Comparison of ENCODE assay signal across 8 mouse cellular contexts in the genomic region with DNA sequence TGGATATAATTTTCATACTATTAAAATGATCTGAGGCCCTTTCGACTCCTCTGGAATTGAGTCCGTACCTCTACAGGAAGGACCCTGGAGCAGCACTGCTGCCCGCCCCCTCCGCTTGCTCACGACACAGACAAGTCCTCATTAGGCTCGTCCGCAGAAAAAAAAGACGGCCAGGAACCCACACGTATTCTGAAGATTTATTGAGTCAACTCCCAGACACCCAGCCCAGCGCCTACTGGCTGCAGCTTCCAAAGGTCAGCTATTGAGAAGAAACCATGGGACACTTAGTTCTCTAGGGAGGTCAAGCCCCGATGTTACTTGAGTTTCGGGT. TPM values are rescaled to one million over a fixed set of nuclear protein-coding genes. Genes with fewer than 3 reads are reported as not detected.
DNase-seq lines count a peak whose midpoint lies in the region; ATAC-seq and TF ChIP-seq lines count a peak whose summit lies in the region.

No protein-coding gene starts in this region.

- H3K27ac ChIP-seq in lung, embryonic 14.5 days (ENCODE audit: low read depth), result 0 out of 2 replicates have a peak overlapping the region, but pooled peaks have one; percentile 88
- no peak overlapping the region for H3K27ac ChIP-seq in embryonic fibroblast, embryonic 13.5 days (ENCODE audit: insufficient read depth, low read length)
- 0 out of 2 replicates have a peak overlapping the region, but pooled peaks have one; percentile 25 for H3K27ac ChIP-seq in limb, embryonic 12.5 days

- no peak for DNase-seq in lung, embryonic 14.5 days
- no peak for DNase-seq in lung, adult 18-20 months
- no peak for DNase-seq in cerebellum, postnatal 25 days
- no peak for DNase-seq in gastrocnemius, postnatal 14 days
- DNase-seq in adrenal gland, postnatal 36 days, result no peak

- WGBS in lung, embryonic 14.5 days, result under 1% methylated on average over 12 of the region's 12 CpGs
- 1% methylated on average over 12 of the region's 12 CpGs for WGBS in limb, embryonic 12.5 days

- peak overlapping the region; percentile 58; the same call in 1 of the 2 replicates for H3K9ac ChIP-seq in lung, embryonic 14.5 days
- H3K9ac ChIP-seq in limb, embryonic 12.5 days (replicated peaks), result peak overlapping the region; percentile 45; the same call in 1 of the 2 replicates

- H3K9me3 ChIP-seq in lung, embryonic 14.5 days (ENCODE audit: low read depth, low read length), result no peaks in the 10 kb centered on the region
- H3K9me3 ChIP-seq in limb, embryonic 12.5 days, result no peaks in the 10 kb centered on the region

- no peak for TF ChIP-seq POLR2A in embryonic fibroblast, embryonic 13.5 days (IDR thresholded peaks at IDR 0.05; ENCODE audit: low read depth, low read length)

- no peaks in the 10 kb centered on the region for H3K4me1 ChIP-seq in lung, embryonic 14.5 days (ENCODE audit: insufficient read depth)
- no peaks in the 10 kb centered on the region for H3K4me1 ChIP-seq in embryonic fibroblast, embryonic 13.5 days (ENCODE audit: control insufficient read depth, insufficient read depth, low read length)
- H3K4me1 ChIP-seq in limb, embryonic 12.5 days (replicated peaks), result peaks cover 11% of the 10 kb centered on the region; the same call in 1 of the 2 replicates

- H3K27me3 ChIP-seq in lung, embryonic 14.5 days (ENCODE audit: insufficient read depth, low read length), result 0 out of 2 replicates have a peak, but pooled peaks cover 5% of the 10 kb centered on the region
- peaks cover 7% of the 10 kb centered on the region; the same call in 1 of the 2 replicates for H3K27me3 ChIP-seq in limb, embryonic 12.5 days

- 0 out of 2 replicates have a peak, but pooled peaks cover 3% of the 10 kb centered on the region for H3K36me3 ChIP-seq in lung, embryonic 14.5 days (ENCODE audit: insufficient read depth)
- H3K36me3 ChIP-seq in limb, embryonic 12.5 days, result peaks cover 20% of the 10 kb centered on the region

- peak overlapping the region; percentile 63 for H3K4me3 ChIP-seq in lung, embryonic 14.5 days (ENCODE audit: low read depth, low read length)
- H3K4me3 ChIP-seq in embryonic fibroblast, embryonic 13.5 days (ENCODE audit: insufficient read depth, low read length), result peak overlapping the region; percentile 80
- H3K4me3 ChIP-seq in limb, embryonic 12.5 days (replicated peaks), result peak overlapping the region; percentile 65

- ATAC-seq in lung, embryonic 14.5 days (ENCODE audit: insufficient read depth), result 0 out of 2 replicates have a peak, but pooled peaks have one; percentile 42
- peak; percentile 2; the same call in 1 of the 2 replicates for ATAC-seq in limb, embryonic 12.5 days (ENCODE audit: insufficient number of reproducible peaks, insufficient read depth, low FRiP score, low TSS enrichment, low read depth)
- ATAC-seq in neutrophil, adult 5-6 weeks (ENCODE audit: extremely low read depth, insufficient number of reproducible peaks, low FRiP score, poor library complexity, severe bottlenecking), result 0 out of 2 replicates have a peak, but pooled peaks have one; percentile 1

- intact Hi-C loops in gastrocnemius, postnatal 14 days (cut with DNase I; ENCODE audit: low total_unique reads), result no loop called here

- TF ChIP-seq CTCF in lung, embryonic 14.5 days (IDR thresholded peaks at IDR 0.05; ENCODE audit: low read depth), result no peak
- no peak for TF ChIP-seq CTCF in embryonic fibroblast, embryonic 13.5 days (IDR thresholded peaks at IDR 0.05; ENCODE audit: borderline replicate concordance, insufficient read depth, low read length)

- peak overlapping the region; percentile 93 for H3K4me2 ChIP-seq in lung, embryonic 14.5 days
- peak overlapping the region; percentile 86 for H3K4me2 ChIP-seq in limb, embryonic 12.5 days

RNA-seq across cellular contexts. Expression of gene Draxin, which starts 9.2 kb away (rescaled TPM):
- not detected in 2 replicates for polyA plus RNA-seq in lung, embryonic 14.5 days (2014; fragmentation: Nextera tagmentation; extraction: Ambion mirVana)
- polyA plus RNA-seq in embryonic fibroblast, embryonic 13.5 days (2011; ENCODE audit: insufficient read length, low read depth, missing spikeins), result 0.12 and 0.23 TPM in 2 replicates
- 1.8 and 1.9 TPM in 2 replicates for polyA plus RNA-seq in limb, embryonic 12.5 days (2016; fragmentation: Nextera tagmentation; extraction: Ambion mirVana)
- 0.93 and 1.4 TPM in 2 replicates for total RNA-seq in neutrophil, adult 5-6 weeks (2017)
- total RNA-seq in gastrocnemius, postnatal 14 days (2021), result under 1 TPM; 0.10 to 0.13 TPM
- under 1 TPM; 0.10 to 0.20 TPM for total RNA-seq in adrenal gland, postnatal 36 days (2021)

RNA-seq across cellular contexts. Expression of gene Mad2l2, which starts 9.5 kb away (rescaled TPM):
- polyA plus RNA-seq in lung, embryonic 14.5 days (2014; fragmentation: Nextera tagmentation; extraction: Ambion mirVana), result 60.2 and 61.1 TPM in 2 replicates
- 15.5 and 30.0 TPM in 2 replicates for polyA plus RNA-seq in embryonic fibroblast, embryonic 13.5 days (2011; ENCODE audit: insufficient read length, low read depth, missing spikeins)
- 104 and 107 TPM in 2 replicates for polyA plus RNA-seq in limb, embryonic 12.5 days (2016; fragmentation: Nextera tagmentation; extraction: Ambion mirVana)
- 8.7 and 12.2 TPM in 2 replicates for total RNA-seq in neutrophil, adult 5-6 weeks (2017)
- total RNA-seq in gastrocnemius, postnatal 14 days (2021), result 10 to 100 TPM; 11.5 to 12.9 TPM
- 10 to 100 TPM; 23.1 to 27.1 TPM for total RNA-seq in adrenal gland, postnatal 36 days (2021)

RNA-seq across cellular contexts. Expression of gene Fbxo6, which starts 12.2 kb away (rescaled TPM):
- polyA plus RNA-seq in lung, embryonic 14.5 days (2014; fragmentation: Nextera tagmentation; extraction: Ambion mirVana), result 10.8 and 12.3 TPM in 2 replicates
- polyA plus RNA-seq in embryonic fibroblast, embryonic 13.5 days (2011; ENCODE audit: insufficient read length, low read depth, missing spikeins), result 23.2 and 30.3 TPM in 2 replicates
- 11.8 and 11.9 TPM in 2 replicates for polyA plus RNA-seq in limb, embryonic 12.5 days (2016; fragmentation: Nextera tagmentation; extraction: Ambion mirVana)
- 10.2 and 11.3 TPM in 2 replicates for total RNA-seq in neutrophil, adult 5-6 weeks (2017)
- 10 to 100 TPM; 22.9 to 29.1 TPM for total RNA-seq in gastrocnemius, postnatal 14 days (2021)
- 10 to 100 TPM; 48.5 to 58.3 TPM for total RNA-seq in adrenal gland, postnatal 36 days (2021)

RNA-seq across cellular contexts. Expression of gene Fbxo44, which starts 20.6 kb away (rescaled TPM):
- polyA plus RNA-seq in lung, embryonic 14.5 days (2014; fragmentation: Nextera tagmentation; extraction: Ambion mirVana), result 9.3 and 11.0 TPM in 2 replicates
- 9.3 and 10.6 TPM in 2 replicates for polyA plus RNA-seq in embryonic fibroblast, embryonic 13.5 days (2011; ENCODE audit: insufficient read length, low read depth, missing spikeins)
- 17.5 and 18.7 TPM in 2 replicates for polyA plus RNA-seq in limb, embryonic 12.5 days (2016; fragmentation: Nextera tagmentation; extraction: Ambion mirVana)
- total RNA-seq in neutrophil, adult 5-6 weeks (2017), result 0.93 and 1.8 TPM in 2 replicates
- 1 to 10 TPM; 1.4 to 3.3 TPM for total RNA-seq in gastrocnemius, postnatal 14 days (2021)
- total RNA-seq in adrenal gland, postnatal 36 days (2021), result 10 to 100 TPM; 10.7 to 12.9 TPM

RNA-seq across cellular contexts. Expression of gene Fbxo2, which starts 20.7 kb away (rescaled TPM):
- 0.72 and 1.1 TPM in 2 replicates for polyA plus RNA-seq in lung, embryonic 14.5 days (2014; fragmentation: Nextera tagmentation; extraction: Ambion mirVana)
- polyA plus RNA-seq in embryonic fibroblast, embryonic 13.5 days (2011; ENCODE audit: insufficient read length, low read depth, missing spikeins), result 3.2 and 4.0 TPM in 2 replicates
- polyA plus RNA-seq in limb, embryonic 12.5 days (2016; fragmentation: Nextera tagmentation; extraction: Ambion mirVana), result 2.5 and 3.3 TPM in 2 replicates
- not detected in 2 replicates for total RNA-seq in neutrophil, adult 5-6 weeks (2017)
- not detected for total RNA-seq in gastrocnemius, postnatal 14 days (2021)
- 1 to 10 TPM; 3.9 to 5.1 TPM for total RNA-seq in adrenal gland, postnatal 36 days (2021)
